Mouse (Mus musculus) liver, embryonic 15.5 days (tissue): ENCODE data around the gene Rnaset2b. TPM values are rescaled to one million over a fixed set of nuclear protein-coding genes. Genes with fewer than 3 reads are reported as not detected.
"Not testable (repeated sequence)": the region's sequence is repeated elsewhere in the genome, so short reads cannot be mapped to it uniquely, and the experiment has no call there.

Experiments
- ATAC-seq: fragments of 200-750 bp; cut with Nextera tagmentation; 2 replicates; pipeline ENCODE4 v1.8.0; 2017; ENCODE audit warnings: moderate number of reproducible peaks, mild to moderate bottlenecking, moderate library complexity; ENCODE audit not compliant: insufficient read depth
- H3K27ac ChIP-seq: fragments of 300-500 bp; sonication (generic); replicated peaks from 2 replicates; pipeline ENCODE4 v1.5.1; 2015; ENCODE audit warnings: mild to moderate bottlenecking, inconsistent platforms
- H3K27me3 ChIP-seq: fragments of 300-500 bp; sonication (generic); 2 replicates; pipeline ENCODE4 v1.6.1; 2015; ENCODE audit warnings: mild to moderate bottlenecking, inconsistent platforms
- H3K36me3 ChIP-seq: fragments of 300-500 bp; sonication (generic); replicated peaks from 2 replicates; pipeline ENCODE4 v1.6.1; 2015; ENCODE audit warnings: moderate library complexity, mild to moderate bottlenecking, inconsistent platforms
- H3K4me1 ChIP-seq: fragments of 300-500 bp; sonication (generic); replicated peaks from 2 replicates; pipeline ENCODE4 v1.6.1; 2015; ENCODE audit warnings: inconsistent platforms
- H3K4me2 ChIP-seq: fragments of 300-500 bp; sonication (generic); 2 replicates; pipeline ENCODE4 v1.6.1; 2015; ENCODE audit warnings: moderate library complexity, mild to moderate bottlenecking, inconsistent platforms
- H3K4me3 ChIP-seq: fragments of 300-500 bp; sonication (generic); replicated peaks from 2 replicates; pipeline ENCODE4 v1.5.1; 2015; ENCODE audit warnings: mild to moderate bottlenecking, inconsistent platforms
- H3K9ac ChIP-seq: fragments of 300-500 bp; sonication (generic); 2 replicates; pipeline ENCODE4 v1.6.1; 2015; ENCODE audit warnings: moderate library complexity, mild to moderate bottlenecking, inconsistent platforms
- H3K9me3 ChIP-seq: fragments of 300-500 bp; sonication (generic); replicated peaks from 2 replicates; pipeline ENCODE4 v1.6.1; 2016; ENCODE audit warnings: inconsistent platforms
- WGBS: fragments of 180-500 bp; shearing (Covaris S2); methylation state at CpG from one replicate; pipeline ENCODE4 v1.1.7; 2015; ENCODE audit warnings: mixed read lengths; ENCODE audit not compliant: insufficient replicate concordance; 5-methylcytosine and 5-hydroxymethylcytosine counted together
- polyA plus RNA-seq: library from polyadenylated mRNA; unstranded; fragments of >200 nt; fragmentation: Nextera tagmentation; extraction: Ambion mirVana; gene quantifications from 2 replicates; pipeline ENCODE4 v1.2.1, GENCODE M21; 2015

Rnaset2b gene
- polyA plus RNA-seq, 1 experiment from 2014 or later = 131 TPM

DNA sequence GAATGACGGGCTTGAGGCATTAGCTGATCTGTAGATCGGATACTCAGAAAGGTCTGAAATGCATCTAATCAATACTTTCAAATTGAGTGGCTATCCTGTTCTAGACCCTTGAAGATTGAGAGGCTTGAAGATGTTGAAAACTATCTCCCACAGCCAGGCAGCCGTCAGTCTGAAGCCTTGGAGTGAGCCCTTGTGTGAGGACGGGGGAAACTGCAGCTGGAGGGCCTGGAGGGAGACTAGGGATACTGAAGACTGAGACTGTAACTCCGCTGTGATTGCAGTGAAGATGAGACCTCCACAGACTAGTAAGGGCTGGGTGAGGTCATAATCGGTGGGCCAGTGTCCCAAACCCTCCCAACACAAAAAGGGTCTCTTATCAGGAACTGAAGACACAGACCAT lies 8.1 kb upstream of the Rnaset2b start:
- H3K4me3 ChIP-seq, H3K9ac ChIP-seq, H3K27me3 ChIP-seq, H3K4me2 ChIP-seq, H3K27ac ChIP-seq, H3K9me3 ChIP-seq, H3K36me3 ChIP-seq, H3K4me1 ChIP-seq, ATAC-seq: not testable (repeated sequence)
- WGBS = 45% methylated on average over 4 of the region's 6 CpGs

DNA sequence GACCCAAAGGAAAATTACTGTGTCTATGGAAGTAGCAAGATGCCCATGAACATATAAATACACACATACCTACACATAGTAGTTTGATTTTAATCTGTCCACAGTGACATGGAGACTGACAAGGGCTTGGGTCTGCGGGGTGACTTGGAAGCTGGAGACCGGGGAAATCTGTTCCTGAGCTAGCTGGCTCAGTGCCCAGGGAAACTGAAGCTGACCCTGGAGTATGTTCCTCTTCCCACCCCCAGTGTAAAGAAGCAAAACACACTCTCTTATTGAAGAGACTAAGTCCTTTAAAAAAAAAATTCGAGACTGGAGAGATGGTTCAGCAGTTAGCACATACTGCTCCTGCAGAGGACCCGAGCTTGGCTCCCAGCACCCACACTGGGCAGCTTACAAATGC lies 7.5 kb upstream of the Rnaset2b start:
- not testable (repeated sequence) for H3K4me1 ChIP-seq, H3K4me2 ChIP-seq, H3K27me3 ChIP-seq, H3K36me3 ChIP-seq, H3K27ac ChIP-seq, ATAC-seq, H3K9ac ChIP-seq, H3K9me3 ChIP-seq, H3K4me3 ChIP-seq
- 57% methylated on average over 4 of the region's 4 CpGs for WGBS

DNA sequence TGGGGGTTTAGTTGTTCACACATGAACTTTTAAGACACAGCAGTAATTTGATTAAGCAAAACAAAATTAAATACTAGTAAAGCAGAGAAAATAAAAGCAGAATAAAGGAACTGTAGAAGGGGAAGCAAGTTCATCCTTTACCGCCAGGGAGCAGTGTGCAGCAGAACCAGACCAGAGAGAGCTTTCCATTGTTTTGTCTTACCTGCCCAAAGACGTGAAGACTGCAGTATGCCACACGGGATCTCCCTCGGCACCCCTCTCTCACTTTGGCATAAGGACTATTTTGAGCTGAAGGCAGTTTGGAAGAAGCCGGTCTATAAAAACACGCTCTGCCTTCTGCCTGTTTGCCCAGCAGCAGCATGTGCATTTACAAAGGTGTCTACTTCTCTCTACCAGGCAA lies 5.1 kb upstream of the Rnaset2b start:
- ATAC-seq, H3K4me2 ChIP-seq, H3K9me3 ChIP-seq: not testable (repeated sequence)

DNA sequence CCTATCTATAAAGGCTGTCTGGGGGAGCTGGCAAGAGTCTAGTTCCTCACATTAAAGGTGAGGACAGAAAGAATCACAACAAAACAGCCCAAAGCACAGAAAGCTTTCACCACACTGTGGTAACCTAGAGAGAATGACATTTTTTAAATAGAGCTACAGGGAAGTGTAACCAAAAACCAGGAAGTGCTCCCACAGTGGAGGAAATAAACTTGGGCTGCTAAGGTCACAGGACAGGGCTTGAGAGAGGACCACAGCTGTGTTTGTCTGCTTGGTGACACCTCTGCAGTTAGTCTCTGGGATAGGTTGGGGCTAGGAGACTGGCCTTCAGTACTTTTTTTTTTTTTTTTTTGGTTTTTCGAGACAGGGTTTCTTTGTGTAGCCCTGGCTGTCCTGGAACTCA lies 2.8 kb upstream of the Rnaset2b start:
- H3K4me2 ChIP-seq, H3K9me3 ChIP-seq, H3K4me1 ChIP-seq, H3K36me3 ChIP-seq, H3K4me3 ChIP-seq, H3K27ac ChIP-seq, H3K27me3 ChIP-seq, H3K9ac ChIP-seq, ATAC-seq: not testable (repeated sequence)
- WGBS = 0% methylated on average over 1 of the region's 1 CpGs

More for the DNA sequence above, 5.1 kb upstream of the Rnaset2b start:
- not testable (repeated sequence) for H3K9ac ChIP-seq, H3K36me3 ChIP-seq, H3K4me3 ChIP-seq, H3K4me1 ChIP-seq, H3K27ac ChIP-seq, H3K27me3 ChIP-seq
- WGBS = 6% methylated on average over 6 of the region's 6 CpGs

DNA sequence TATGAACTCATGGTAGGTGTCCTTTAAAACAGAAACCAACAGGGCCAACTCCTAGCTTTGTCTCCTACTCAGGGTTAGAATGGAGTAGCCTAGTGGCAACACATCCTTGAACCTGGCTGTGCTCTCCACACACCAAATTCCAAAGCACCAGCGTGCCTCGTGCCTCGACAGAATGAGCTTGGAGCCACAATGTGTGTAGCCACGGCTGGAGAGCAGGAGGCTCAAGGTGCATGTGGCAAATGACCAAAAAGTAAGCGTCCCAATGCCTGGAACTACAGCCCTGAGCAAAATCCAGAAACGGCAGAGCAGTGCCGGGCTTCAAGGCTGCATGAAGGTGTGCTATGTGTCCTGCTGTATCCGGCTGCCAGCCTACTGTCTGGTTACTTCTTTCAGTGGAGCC lies 804 bp downstream of the Rnaset2b start:
- ATAC-seq = not testable (repeated sequence)

DNA sequence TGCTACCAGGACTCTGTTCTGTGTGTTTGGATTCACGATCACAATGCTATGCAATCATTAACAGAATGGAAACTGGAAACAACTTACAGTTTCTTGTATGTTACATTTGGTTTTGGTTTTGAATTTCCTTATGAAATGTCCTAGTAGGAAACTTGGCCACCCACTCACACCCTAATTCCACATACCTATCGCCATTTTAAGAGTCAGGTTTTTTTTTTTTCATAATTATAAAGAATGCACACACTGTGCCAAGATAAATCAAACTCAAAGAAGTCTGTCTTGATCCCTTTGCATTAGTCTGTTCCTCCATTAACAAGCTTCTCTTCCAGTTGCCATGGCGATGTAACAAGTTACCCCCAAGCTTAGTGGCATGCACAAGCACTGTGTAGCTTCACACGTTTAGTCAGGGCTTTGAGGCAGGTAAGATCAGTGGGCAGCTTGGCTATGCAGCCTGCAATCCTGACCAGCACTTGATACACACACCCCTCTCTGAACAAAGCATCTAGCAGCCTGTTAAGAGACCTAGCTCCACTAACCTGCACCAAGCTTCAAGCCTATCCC lies 2.5 kb downstream of the Rnaset2b start:
- not testable (repeated sequence) for H3K9ac ChIP-seq, H3K4me2 ChIP-seq, H3K4me3 ChIP-seq, H3K4me1 ChIP-seq, H3K27ac ChIP-seq, ATAC-seq, H3K27me3 ChIP-seq, H3K9me3 ChIP-seq, H3K36me3 ChIP-seq
- 57% methylated on average over 4 of the region's 4 CpGs for WGBS

More for the DNA sequence above, 804 bp downstream of the Rnaset2b start:
- H3K4me1 ChIP-seq, H3K27me3 ChIP-seq, H3K9ac ChIP-seq, H3K27ac ChIP-seq, H3K4me2 ChIP-seq, H3K4me3 ChIP-seq, H3K9me3 ChIP-seq, H3K36me3 ChIP-seq: not testable (repeated sequence)
- WGBS = 53% methylated on average over 8 of the region's 8 CpGs

DNA sequence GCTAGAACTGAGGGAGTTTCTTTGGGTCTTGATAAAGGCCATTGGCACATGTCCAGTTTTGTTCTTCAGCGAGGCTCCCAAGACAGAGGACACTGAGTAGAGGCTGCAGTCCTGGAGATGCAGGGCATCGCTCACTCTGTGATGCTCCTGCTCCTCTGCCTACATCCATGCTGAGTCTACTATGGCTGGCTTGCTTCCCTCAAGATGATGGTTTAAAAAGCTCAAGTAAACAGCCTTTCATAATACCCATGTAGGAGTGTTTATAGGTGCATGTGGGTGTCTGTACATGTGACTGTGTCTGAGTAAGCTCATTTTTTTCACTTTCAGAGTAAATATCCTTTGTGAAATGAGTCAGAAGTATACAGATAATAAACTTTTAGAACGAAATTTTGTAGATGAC lies 4.6 kb downstream of the Rnaset2b start:
- ATAC-seq, H3K36me3 ChIP-seq, H3K27ac ChIP-seq, H3K4me1 ChIP-seq, H3K27me3 ChIP-seq, H3K4me3 ChIP-seq, H3K9me3 ChIP-seq, H3K9ac ChIP-seq, H3K4me2 ChIP-seq: not testable (repeated sequence)
- WGBS = 38% methylated on average over 3 of the region's 3 CpGs

DNA sequence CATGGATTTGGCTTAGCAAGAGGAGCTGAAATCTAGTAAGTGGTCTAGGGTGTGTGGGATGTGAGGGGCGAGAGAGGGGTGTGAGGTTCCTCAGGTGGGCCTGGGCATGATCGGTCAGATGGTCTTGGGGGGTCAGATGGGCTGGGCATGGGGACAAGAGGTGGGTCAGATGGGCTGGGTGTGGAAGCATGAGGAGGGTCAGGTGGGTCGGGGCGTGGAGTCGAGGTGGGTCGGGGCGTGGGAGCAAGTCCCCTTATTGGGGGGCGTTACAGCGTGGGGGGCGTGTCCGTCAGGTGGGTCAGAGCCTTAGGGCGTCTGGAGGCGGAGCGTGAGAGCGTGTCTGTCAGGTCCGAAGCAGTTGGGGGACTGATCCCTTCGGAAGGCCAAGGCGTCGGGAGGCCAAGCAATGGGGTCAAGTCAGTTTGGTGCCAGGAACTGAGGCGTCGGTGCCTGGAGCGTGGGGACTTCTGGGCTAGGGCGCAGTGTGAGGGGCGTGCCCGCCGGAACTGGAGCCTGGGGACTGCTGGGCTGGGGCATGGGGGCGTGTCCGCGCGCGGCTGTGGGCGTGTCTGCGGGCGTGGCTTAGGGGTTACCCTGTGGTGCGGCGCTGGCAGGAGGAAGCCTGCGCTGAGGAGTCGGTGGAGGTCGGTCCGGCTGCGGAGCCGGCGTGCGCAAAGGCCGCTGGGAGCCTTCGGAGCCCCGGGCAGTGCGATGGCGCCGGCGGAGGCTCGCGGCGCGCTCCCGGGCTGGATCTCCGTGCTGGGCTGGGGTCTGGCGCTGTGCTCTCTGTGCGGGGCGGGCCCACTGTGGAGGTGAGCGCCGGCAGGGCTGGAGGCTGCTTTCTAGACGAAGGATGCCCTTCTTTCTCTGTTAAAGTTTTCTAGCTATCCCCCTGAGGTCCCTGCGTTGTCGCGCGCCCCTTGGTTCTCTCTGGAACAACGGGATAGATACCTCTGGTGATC lies 8.1 kb downstream of the Rnaset2b start, which contains the start of gene Gm49721:
Gm49721 (plus strand) TSS at position 618 of the 962 bp plus-strand sequence.
- not testable (repeated sequence) for H3K27ac ChIP-seq

DNA sequence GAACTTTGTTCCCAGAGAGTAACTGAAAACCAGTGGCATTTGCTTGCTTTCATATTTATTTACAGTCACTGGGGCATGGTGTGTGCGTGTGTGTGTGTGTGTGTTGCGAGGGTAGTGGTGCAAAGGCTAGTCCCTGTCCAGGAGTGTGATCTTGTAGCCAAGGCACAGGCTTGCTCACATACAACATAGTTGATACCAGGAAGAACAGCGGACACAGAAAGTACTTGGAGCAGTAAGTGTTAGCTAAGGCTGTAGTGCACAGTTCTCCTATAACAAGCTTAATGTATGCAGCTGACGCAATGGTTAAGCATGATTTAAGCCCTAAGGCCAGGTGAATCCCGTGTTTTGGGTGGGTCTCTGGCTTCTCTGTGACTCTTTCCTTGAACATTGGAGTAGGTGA lies 8.9 kb downstream of the Rnaset2b start:
- peak; percentile 7 for ATAC-seq
- Histone ChIP-seq H3K4me2 (peak overlapping the region; percentile 83), H3K9ac (peak overlapping the region; percentile 63), H3K4me3 (peak overlapping the region; percentile 64)
- H3K27me3 ChIP-seq, H3K27ac ChIP-seq, H3K36me3 ChIP-seq, H3K4me1 ChIP-seq, H3K9me3 ChIP-seq: not testable (repeated sequence)
- 26% methylated on average over 5 of the region's 5 CpGs for WGBS

More for the DNA sequence above, 8.1 kb downstream of the Rnaset2b start, which contains the start of gene Gm49721:
- not testable (repeated sequence) for H3K9me3 ChIP-seq, H3K27me3 ChIP-seq, H3K36me3 ChIP-seq, H3K4me1 ChIP-seq
- 1% methylated on average over 50 of the region's 68 CpGs for WGBS
- Histone ChIP-seq H3K4me3 (peak within 1 kb of the TSS; percentile 64), H3K4me2 (peak within 1 kb of the TSS; percentile 83), H3K9ac (peak within 1 kb of the TSS; percentile 63)
- peak; percentile 95 for ATAC-seq

DNA sequence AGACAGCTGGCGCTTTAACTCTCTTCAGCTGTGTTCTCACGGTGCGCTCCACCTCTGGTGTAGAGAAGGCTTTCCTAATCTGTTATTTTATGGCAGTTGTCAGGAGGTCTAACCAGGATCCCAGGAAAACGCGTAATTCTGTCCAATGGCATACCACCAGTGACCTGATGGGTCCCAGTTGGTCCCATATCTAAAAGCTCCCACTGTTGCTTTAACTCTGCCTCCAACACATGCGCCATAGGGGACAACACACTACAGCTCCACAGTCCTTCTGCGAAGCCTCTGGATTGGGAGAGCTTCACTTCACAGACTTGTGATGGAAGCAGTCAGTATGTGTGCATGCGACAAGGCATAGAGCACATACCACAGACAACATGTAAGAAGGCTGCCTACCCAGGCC lies 9.7 kb downstream of the Rnaset2b start:
- H3K9me3 ChIP-seq, H3K4me3 ChIP-seq, H3K9ac ChIP-seq, ATAC-seq, H3K27me3 ChIP-seq, H3K36me3 ChIP-seq, H3K4me1 ChIP-seq, H3K27ac ChIP-seq, H3K4me2 ChIP-seq: not testable (repeated sequence)
- 83% methylated on average over 5 of the region's 8 CpGs for WGBS

DNA sequence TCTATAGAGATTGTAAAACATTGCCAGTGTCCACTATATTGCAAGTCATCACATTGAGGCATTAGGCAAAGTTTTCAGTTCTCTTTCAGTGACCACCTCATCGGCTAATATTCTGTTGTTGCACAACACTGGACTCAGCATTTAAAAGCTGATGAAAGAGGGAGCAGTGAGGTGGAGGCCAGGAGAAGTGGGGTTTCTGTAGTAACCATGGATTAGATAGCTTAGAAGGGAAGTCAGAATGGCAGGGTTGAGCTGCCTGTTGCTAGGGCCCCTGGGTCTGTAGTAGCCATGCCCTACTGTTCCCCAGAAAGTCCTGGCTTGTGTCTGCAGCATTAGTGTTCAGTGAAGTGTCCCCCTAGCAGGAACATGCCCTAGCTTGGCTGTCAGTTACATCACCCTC lies 15.7 kb downstream of the Rnaset2b start:
- not testable (repeated sequence) for H3K27me3 ChIP-seq, ATAC-seq, H3K4me1 ChIP-seq, H3K27ac ChIP-seq, H3K9ac ChIP-seq, H3K4me3 ChIP-seq, H3K9me3 ChIP-seq, H3K36me3 ChIP-seq, H3K4me2 ChIP-seq
- 75% methylated on average over 1 of the region's 1 CpGs for WGBS
